Mouse (Mus musculus) kidney, postnatal 0 days (tissue): ENCODE data around the gene Pdgfb. TPM values are rescaled to one million over a fixed set of nuclear protein-coding genes. Genes with fewer than 3 reads are reported as not detected.
A peak's percentile ranks its signal among the peaks of the same experiment; 100 is the strongest.

Source experiments
- ATAC-seq: fragments of 200-750 bp; cut with Nextera tagmentation; replicated peaks from 2 replicates; pipeline ENCODE4 v1.8.0; 2017; ENCODE audit warnings: low read depth, moderate number of reproducible peaks, moderate TSS enrichment, moderate library complexity; ENCODE audit not compliant: low FRiP score
- DNase-seq: peaks from one replicate; pipeline ENCODE4 v3.0.0-alpha.2; 2016; ENCODE audit warnings: low spot score
- H3K27ac ChIP-seq: fragments of 300-500 bp; sonication (generic); 2 replicates; pipeline ENCODE4 v1.5.1; 2014; ENCODE audit warnings: mild to moderate bottlenecking
- H3K27me3 ChIP-seq: fragments of 300-500 bp; sonication (generic); 2 replicates; pipeline ENCODE4 v1.6.1; 2014; ENCODE audit warnings: low read length, mixed read lengths; ENCODE audit not compliant: insufficient read depth
- H3K36me3 ChIP-seq: fragments of 300-500 bp; sonication (generic); 2 replicates; pipeline ENCODE4 v1.6.1; 2014; ENCODE audit warnings: low read length, mixed read lengths; ENCODE audit not compliant: insufficient read depth
- H3K4me1 ChIP-seq: fragments of 300-500 bp; sonication (generic); replicated peaks from 2 replicates; pipeline ENCODE4 v1.6.1; 2014; ENCODE audit warnings: antibody characterized with exemption, low read length, mixed read lengths; ENCODE audit not compliant: insufficient read depth
- H3K4me2 ChIP-seq: fragments of 300-500 bp; sonication (generic); 2 replicates; pipeline ENCODE4 v1.6.1; 2014; ENCODE audit warnings: mild to moderate bottlenecking, low read length, moderate library complexity, mixed read lengths
- H3K4me3 ChIP-seq: fragments of 300-500 bp; sonication (generic); replicated peaks from 2 replicates; pipeline ENCODE4 v1.5.1; 2014; ENCODE audit warnings: low read depth, low read length
- H3K9ac ChIP-seq: fragments of 300-500 bp; sonication (generic); 2 replicates; pipeline ENCODE4 v1.6.1; 2014; ENCODE audit warnings: low read depth, low read length
- H3K9me3 ChIP-seq: fragments of 300-500 bp; sonication (generic); replicated peaks from 2 replicates; pipeline ENCODE4 v1.6.1; 2016; ENCODE audit warnings: low read length, inconsistent platforms, mixed read lengths
- CTCF ChIP-seq: IDR thresholded peaks from 2 replicates; pipeline ENCODE4 v1.5.1; 2016; ENCODE audit warnings: antibody characterized with exemption, low read depth, mild to moderate bottlenecking, moderate library complexity
- WGBS: fragments of 180-500 bp; shearing (Covaris S2); extraction: QIAGEN DNeasy Blood & Tissue Kit; methylation state at CpG from one replicate; pipeline ENCODE4 v1.1.7; 2014; 5-methylcytosine and 5-hydroxymethylcytosine counted together
- polyA plus RNA-seq: library from polyadenylated mRNA; unstranded; fragments of >200 nt; fragmentation: Nextera tagmentation; extraction: Ambion mirVana; gene quantifications from 2 replicates; pipeline ENCODE4 v1.2.1, GENCODE M21; 2015

The Pdgfb gene
- polyA plus RNA-seq, 1 experiment from 2014 or later, result 6.8 TPM

GRCm38 (mm10) chr15:80047973-80048372 is 33.2 kb upstream of the Pdgfb start:
- 50% methylated on average over 5 of the region's 5 CpGs for WGBS
- ATAC-seq (no peak), DNase-seq (no peak)
- TF ChIP-seq CTCF, result no peak
- H3K36me3 ChIP-seq, result no peaks in the 10 kb centered on the region
- H3K27me3 ChIP-seq, result no peaks in the 10 kb centered on the region
- H3K4me3 ChIP-seq, result no peak overlapping the region
- H3K4me2 ChIP-seq, result no peak overlapping the region
- no peak overlapping the region for H3K9ac ChIP-seq
- H3K27ac ChIP-seq, result no peak overlapping the region
- no peaks in the 10 kb centered on the region for H3K4me1 ChIP-seq
- no peaks in the 10 kb centered on the region for H3K9me3 ChIP-seq

GRCm38 (mm10) chr15:80047242-80047641 is 32.5 kb upstream of the Pdgfb start:
- no peak for ATAC-seq
- H3K27me3 ChIP-seq, result no peaks in the 10 kb centered on the region
- no peak overlapping the region for H3K9ac ChIP-seq
- no peak overlapping the region for H3K4me3 ChIP-seq
- no peaks in the 10 kb centered on the region for H3K9me3 ChIP-seq
- no peaks in the 10 kb centered on the region for H3K36me3 ChIP-seq
- no peaks in the 10 kb centered on the region for H3K4me1 ChIP-seq
- H3K4me2 ChIP-seq, result no peak overlapping the region
- no peak overlapping the region for H3K27ac ChIP-seq
- no peak for TF ChIP-seq CTCF
- WGBS, result 37% methylated on average over 2 of the region's 2 CpGs
- DNase-seq, result no peak

GRCm38 (mm10) chr15:80045749-80046148 is 31.0 kb upstream of the Pdgfb start:
- DNase-seq, result no peak
- peak; percentile 31; the same call in 1 of the 2 replicates for TF ChIP-seq CTCF
- Histone ChIP-seq H3K4me3 (no peak overlapping the region), H3K36me3 (no peaks in the 10 kb centered on the region), H3K4me1 (no peaks in the 10 kb centered on the region), H3K27ac (no peak overlapping the region), H3K9ac (no peak overlapping the region), H3K9me3 (no peaks in the 10 kb centered on the region), H3K27me3 (no peaks in the 10 kb centered on the region), H3K4me2 (no peak overlapping the region)
- no peak for ATAC-seq
- 98% methylated on average over 2 of the region's 2 CpGs for WGBS

- Histone ChIP-seq H3K9me3 (no peaks in the 10 kb centered on the region), H3K4me1 (no peaks in the 10 kb centered on the region), H3K27me3 (no peaks in the 10 kb centered on the region), H3K27ac (no peak overlapping the region), H3K4me2 (no peak overlapping the region), H3K9ac (no peak overlapping the region), H3K36me3 (no peaks in the 10 kb centered on the region), H3K4me3 (no peak overlapping the region)
- no peak for ATAC-seq
- 81% methylated on average over 10 of the region's 10 CpGs for WGBS
- no peak for TF ChIP-seq CTCF
- no peak for DNase-seq
Measured at GRCm38 (mm10) chr15:80044249-80044648, 29.5 kb upstream of the Pdgfb start.

- Histone ChIP-seq H3K9me3 (no peaks in the 10 kb centered on the region), H3K27ac (no peak overlapping the region), H3K4me2 (no peak overlapping the region), H3K36me3 (no peaks in the 10 kb centered on the region), H3K4me3 (no peak overlapping the region), H3K9ac (no peak overlapping the region), H3K4me1 (no peaks in the 10 kb centered on the region), H3K27me3 (no peaks in the 10 kb centered on the region)
- DNase-seq (no peak), ATAC-seq (no peak)
- TF ChIP-seq CTCF, result no peak
- WGBS, result 67% methylated on average over 4 of the region's 4 CpGs
Measured at GRCm38 (mm10) chr15:80042152-80042551, 27.4 kb upstream of the Pdgfb start.

- H3K27ac ChIP-seq, result no peak overlapping the region
- no peaks in the 10 kb centered on the region for H3K4me1 ChIP-seq
- H3K36me3 ChIP-seq, result no peaks in the 10 kb centered on the region
- H3K4me2 ChIP-seq, result no peak overlapping the region
- no peak overlapping the region for H3K4me3 ChIP-seq
- no peak for TF ChIP-seq CTCF
- ATAC-seq (no peak), DNase-seq (no peak)
- no peaks in the 10 kb centered on the region for H3K27me3 ChIP-seq
- H3K9ac ChIP-seq, result no peak overlapping the region
- WGBS, result 94% methylated on average over 2 of the region's 2 CpGs
- no peaks in the 10 kb centered on the region for H3K9me3 ChIP-seq
Measured at GRCm38 (mm10) chr15:80038110-80038391, 23.3 kb upstream of the Pdgfb start.
